Mouse (Mus musculus): ENCODE measurements at regions not wholly inside any gene's neighbourhood (a gene's known extent, or its start where the extent isn't known, plus 50 kb on each side); places are given as distances from the start of the nearest gene placed in this dataset.

- Histone ChIP-seq H3K27me3 (replicated peaks; ENCODE audit: control insufficient read depth, insufficient read depth, low read length) (no peaks in the 10 kb centered on the region), H3K4me1 (replicated peaks; ENCODE audit: control insufficient read depth, insufficient read depth, low read length) (no peaks in the 10 kb centered on the region), H3K4me3 (replicated peaks; ENCODE audit: low read length) (no peak overlapping the region), H3K9ac (replicated peaks; ENCODE audit: low read depth, low read length) (no peak overlapping the region), H3K36me3 (ENCODE audit: control insufficient read depth, insufficient read depth) (no peaks in the 10 kb centered on the region), H3K27ac (ENCODE audit: low read length) (no peak overlapping the region), H3K9me3 (ENCODE audit: control insufficient read depth, low read length) (no peaks in the 10 kb centered on the region), H3K4me2 (ENCODE audit: low read length) (no peak overlapping the region)
- no peak for ATAC-seq
- WGBS, result 27% methylated on average over 5 of the region's 5 CpGs
Measured at GRCm38 (mm10) chr2:51001548-51001947, 147.4 kb downstream of the Rnd3 start.

DNA sequence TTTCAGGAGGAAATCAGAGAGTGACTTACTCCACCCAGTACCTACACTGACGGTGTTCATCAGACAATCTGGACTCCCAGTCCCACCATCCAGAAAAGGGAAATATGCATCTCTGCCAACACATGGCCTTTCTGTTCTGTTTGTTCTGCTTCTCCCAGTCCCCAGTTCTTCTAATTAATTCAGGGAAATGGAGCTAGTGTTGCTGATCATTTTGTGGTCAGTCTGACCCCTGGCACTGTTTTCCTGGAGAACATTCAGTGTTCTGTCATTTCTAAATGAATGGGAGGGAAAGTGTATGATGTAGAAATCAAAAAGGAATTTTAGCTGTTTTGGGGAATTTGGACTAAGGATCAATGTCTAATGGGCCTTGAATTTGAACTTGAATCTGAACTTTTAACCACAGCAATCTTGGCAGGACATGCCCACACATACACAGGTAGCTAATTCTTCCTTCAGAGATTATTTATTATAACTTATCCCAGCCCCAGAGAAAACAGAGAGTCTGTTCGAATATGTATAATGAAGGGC, 165.0 kb downstream of the Rnd3 start:
- ATAC-seq, result no peak
- no peaks in the 10 kb centered on the region for H3K4me1 ChIP-seq (replicated peaks; ENCODE audit: control insufficient read depth, insufficient read depth, low read length)
- H3K9ac ChIP-seq (replicated peaks; ENCODE audit: low read depth, low read length), result no peak overlapping the region
- no peak overlapping the region for H3K27ac ChIP-seq (ENCODE audit: low read length)
- no peaks in the 10 kb centered on the region for H3K27me3 ChIP-seq (replicated peaks; ENCODE audit: control insufficient read depth, insufficient read depth, low read length)
- H3K4me2 ChIP-seq (ENCODE audit: low read length), result no peak overlapping the region
- no peaks in the 10 kb centered on the region for H3K9me3 ChIP-seq (ENCODE audit: control insufficient read depth, low read length)
- H3K36me3 ChIP-seq (ENCODE audit: control insufficient read depth, insufficient read depth), result no peaks in the 10 kb centered on the region
- no peak overlapping the region for H3K4me3 ChIP-seq (replicated peaks; ENCODE audit: low read length)
- WGBS, result 57% methylated on average over 2 of the region's 2 CpGs

GRCm38 (mm10) chr2:50982571-50982970, 166.3 kb downstream of the Rnd3 start:
- Histone ChIP-seq H3K9me3 (ENCODE audit: control insufficient read depth, low read length) (no peaks in the 10 kb centered on the region), H3K27me3 (replicated peaks; ENCODE audit: control insufficient read depth, insufficient read depth, low read length) (no peaks in the 10 kb centered on the region), H3K27ac (ENCODE audit: low read length) (no peak overlapping the region), H3K9ac (replicated peaks; ENCODE audit: low read depth, low read length) (no peak overlapping the region), H3K4me3 (replicated peaks; ENCODE audit: low read length) (no peak overlapping the region), H3K4me2 (ENCODE audit: low read length) (no peak overlapping the region), H3K4me1 (replicated peaks; ENCODE audit: control insufficient read depth, insufficient read depth, low read length) (no peaks in the 10 kb centered on the region), H3K36me3 (ENCODE audit: control insufficient read depth, insufficient read depth) (no peaks in the 10 kb centered on the region)
- WGBS, result 72% methylated on average over 5 of the region's 5 CpGs
- ATAC-seq, result no peak

GRCm38 (mm10) chr2:50978356-50978755, 170.6 kb downstream of the Rnd3 start:
- H3K4me3 ChIP-seq (replicated peaks; ENCODE audit: low read length), result no peak overlapping the region
- H3K9me3 ChIP-seq (ENCODE audit: control insufficient read depth, low read length), result no peaks in the 10 kb centered on the region
- no peak overlapping the region for H3K27ac ChIP-seq (ENCODE audit: low read length)
- no peaks in the 10 kb centered on the region for H3K27me3 ChIP-seq (replicated peaks; ENCODE audit: control insufficient read depth, insufficient read depth, low read length)
- H3K4me2 ChIP-seq (ENCODE audit: low read length), result no peak overlapping the region
- H3K36me3 ChIP-seq (ENCODE audit: control insufficient read depth, insufficient read depth), result no peaks in the 10 kb centered on the region
- H3K4me1 ChIP-seq (replicated peaks; ENCODE audit: control insufficient read depth, insufficient read depth, low read length), result no peaks in the 10 kb centered on the region
- 63% methylated on average over 1 of the region's 1 CpGs for WGBS
- no peak for ATAC-seq
- H3K9ac ChIP-seq (replicated peaks; ENCODE audit: low read depth, low read length), result no peak overlapping the region

- no peaks in the 10 kb centered on the region for H3K27me3 ChIP-seq (replicated peaks; ENCODE audit: control insufficient read depth, insufficient read depth, low read length)
- no peaks in the 10 kb centered on the region for H3K36me3 ChIP-seq (ENCODE audit: control insufficient read depth, insufficient read depth)
- peak; percentile 96 for ATAC-seq
- H3K4me2 ChIP-seq (ENCODE audit: low read length), result peak overlapping the region; percentile 31
- 2% methylated on average over 14 of the region's 14 CpGs for WGBS
- peaks cover 25% of the 10 kb centered on the region for H3K4me1 ChIP-seq (replicated peaks; ENCODE audit: control insufficient read depth, insufficient read depth, low read length)
- H3K9ac ChIP-seq (replicated peaks; ENCODE audit: low read depth, low read length), result peak overlapping the region; percentile 43
- peak overlapping the region; percentile 86 for H3K27ac ChIP-seq (ENCODE audit: low read length)
- peak overlapping the region; percentile 5; the same call in 1 of the 2 replicates for H3K4me3 ChIP-seq (replicated peaks; ENCODE audit: low read length)
- H3K9me3 ChIP-seq (ENCODE audit: control insufficient read depth, low read length), result no peaks in the 10 kb centered on the region
Measured at GRCm38 (mm10) chr2:50971131-50971825, 177.6 kb downstream of the Rnd3 start.

DNA sequence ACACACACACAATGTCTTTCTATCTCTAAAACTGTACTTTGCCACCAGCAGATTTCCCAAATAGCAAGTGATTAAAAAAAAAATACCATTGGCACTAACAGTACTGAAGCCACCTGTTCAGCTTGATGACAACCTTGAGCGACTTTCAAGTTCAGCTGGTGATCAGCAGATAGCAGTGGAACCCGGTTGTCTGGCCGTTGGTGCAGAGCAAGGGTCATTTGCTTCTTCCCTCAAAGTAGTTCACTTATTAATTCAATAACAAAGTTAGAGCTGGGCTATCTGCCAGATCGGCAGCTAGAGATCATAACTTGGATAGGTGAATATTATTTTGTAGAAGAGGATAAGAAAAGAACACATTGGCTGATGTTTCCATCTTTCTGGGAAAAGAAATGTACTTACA, 180.5 kb downstream of the Rnd3 start:
- Histone ChIP-seq H3K36me3 (ENCODE audit: control insufficient read depth, insufficient read depth) (no peaks in the 10 kb centered on the region), H3K4me2 (ENCODE audit: low read length) (no peak overlapping the region), H3K27me3 (replicated peaks; ENCODE audit: control insufficient read depth, insufficient read depth, low read length) (no peaks in the 10 kb centered on the region), H3K9me3 (ENCODE audit: control insufficient read depth, low read length) (no peaks in the 10 kb centered on the region), H3K4me3 (replicated peaks; ENCODE audit: low read length) (no peak overlapping the region), H3K9ac (replicated peaks; ENCODE audit: low read depth, low read length) (no peak overlapping the region), H3K4me1 (replicated peaks; ENCODE audit: control insufficient read depth, insufficient read depth, low read length) (peaks cover 28% of the 10 kb centered on the region), H3K27ac (ENCODE audit: low read length) (no peak overlapping the region)
- ATAC-seq, result no peak
- WGBS, result 70% methylated on average over 4 of the region's 4 CpGs

- no peak for ATAC-seq
- Histone ChIP-seq H3K36me3 (ENCODE audit: control insufficient read depth, insufficient read depth) (no peaks in the 10 kb centered on the region), H3K9ac (replicated peaks; ENCODE audit: low read depth, low read length) (no peak overlapping the region), H3K4me2 (ENCODE audit: low read length) (no peak overlapping the region), H3K27ac (ENCODE audit: low read length) (no peak overlapping the region), H3K4me1 (replicated peaks; ENCODE audit: control insufficient read depth, insufficient read depth, low read length) (peaks cover 28% of the 10 kb centered on the region), H3K9me3 (ENCODE audit: control insufficient read depth, low read length) (no peaks in the 10 kb centered on the region), H3K4me3 (replicated peaks; ENCODE audit: low read length) (no peak overlapping the region), H3K27me3 (replicated peaks; ENCODE audit: control insufficient read depth, insufficient read depth, low read length) (no peaks in the 10 kb centered on the region)
- WGBS, result 17% methylated on average over 4 of the region's 4 CpGs
Measured at GRCm38 (mm10) chr2:50967826-50968225, 181.1 kb downstream of the Rnd3 start.

DNA sequence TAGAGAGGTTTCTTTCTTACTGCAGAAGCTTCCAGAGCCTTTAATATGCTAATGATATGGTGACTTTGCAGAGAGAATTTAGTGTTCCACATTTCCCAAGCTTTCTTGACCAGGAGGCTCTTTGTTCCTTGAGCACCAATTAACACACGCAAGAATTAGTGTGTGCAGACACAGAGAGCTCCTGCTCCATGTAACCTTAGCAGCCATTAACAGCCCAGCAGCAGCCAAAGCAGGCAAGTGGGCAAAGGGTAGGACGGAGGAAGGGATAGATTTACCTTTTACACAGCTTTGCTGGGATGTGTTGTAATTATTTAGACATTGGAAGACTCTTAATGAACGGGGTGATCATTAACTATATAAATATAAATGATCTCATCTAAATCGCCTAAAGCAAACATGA, 181.8 kb downstream of the Rnd3 start:
- Histone ChIP-seq H3K4me2 (ENCODE audit: low read length) (no peak overlapping the region), H3K9ac (replicated peaks; ENCODE audit: low read depth, low read length) (no peak overlapping the region), H3K4me1 (replicated peaks; ENCODE audit: control insufficient read depth, insufficient read depth, low read length) (peaks cover 28% of the 10 kb centered on the region), H3K27me3 (replicated peaks; ENCODE audit: control insufficient read depth, insufficient read depth, low read length) (no peaks in the 10 kb centered on the region), H3K27ac (ENCODE audit: low read length) (no peak overlapping the region), H3K4me3 (replicated peaks; ENCODE audit: low read length) (no peak overlapping the region), H3K9me3 (ENCODE audit: control insufficient read depth, low read length) (no peaks in the 10 kb centered on the region), H3K36me3 (ENCODE audit: control insufficient read depth, insufficient read depth) (no peaks in the 10 kb centered on the region)
- 14% methylated on average over 4 of the region's 4 CpGs for WGBS
- ATAC-seq, result no peak

- WGBS, result 30% methylated on average over 8 of the region's 8 CpGs
- Histone ChIP-seq H3K27ac (ENCODE audit: low read length) (no peak overlapping the region), H3K4me1 (replicated peaks; ENCODE audit: control insufficient read depth, insufficient read depth, low read length) (peaks cover 12% of the 10 kb centered on the region), H3K9me3 (ENCODE audit: control insufficient read depth, low read length) (no peaks in the 10 kb centered on the region), H3K4me2 (ENCODE audit: low read length) (no peak overlapping the region), H3K27me3 (replicated peaks; ENCODE audit: control insufficient read depth, insufficient read depth, low read length) (no peaks in the 10 kb centered on the region), H3K9ac (replicated peaks; ENCODE audit: low read depth, low read length) (no peak overlapping the region), H3K4me3 (replicated peaks; ENCODE audit: low read length) (no peak overlapping the region), H3K36me3 (ENCODE audit: control insufficient read depth, insufficient read depth) (no peaks in the 10 kb centered on the region)
- no peak for ATAC-seq
Measured at GRCm38 (mm10) chr2:50965485-50966017, 183.4 kb downstream of the Rnd3 start.
